Mouse (Mus musculus) testis, adult 2 months (tissue): ENCODE data around the gene Ino80. TPM values are rescaled to one million over a fixed set of nuclear protein-coding genes. Genes with fewer than 3 reads are reported as not detected.

ENCODE experiments used
- H3K27ac ChIP-seq: fragments of 200-500 bp; 2 replicates; pipeline ENCODE4 v1.5.1; 2012; ENCODE audit warnings: low read depth, low read length; ENCODE audit not compliant: control insufficient read depth, insufficient read depth
- H3K27me3 ChIP-seq: fragments of 200-500 bp; 2 replicates; pipeline ENCODE4 v1.6.1; 2012; ENCODE audit warnings: mild to moderate bottlenecking, low read length, moderate library complexity; ENCODE audit not compliant: control insufficient read depth, insufficient read depth
- H3K36me3 ChIP-seq: fragments of 200-500 bp; 2 replicates; pipeline ENCODE4 v1.6.1; 2012; ENCODE audit warnings: mild to moderate bottlenecking, low read length; ENCODE audit not compliant: control insufficient read depth, insufficient read depth
- H3K4me1 ChIP-seq: fragments of 200-500 bp; 2 replicates; pipeline ENCODE4 v1.6.1; 2012; ENCODE audit warnings: low read length; ENCODE audit not compliant: control insufficient read depth, insufficient read depth
- H3K4me3 ChIP-seq: fragments of 200-500 bp; 2 replicates; pipeline ENCODE4 v1.5.1; 2012; ENCODE audit warnings: low read depth, mild to moderate bottlenecking, low read length, moderate library complexity, mixed read lengths; ENCODE audit not compliant: control insufficient read depth
- CTCF ChIP-seq: fragments of 200-500 bp; IDR thresholded peaks from 2 replicates; pipeline ENCODE4 v1.5.1; 2012; ENCODE audit warnings: low read depth, mild to moderate bottlenecking, inconsistent platforms, low read length, moderate library complexity; ENCODE audit not compliant: control insufficient read depth, insufficient read depth, insufficient replicate concordance
- POLR2A ChIP-seq: fragments of 200-500 bp; IDR thresholded peaks from 2 replicates; pipeline ENCODE4 v1.6.1; 2012; ENCODE audit warnings: low read depth, mild to moderate bottlenecking, inconsistent platforms, low read length, moderate library complexity; ENCODE audit not compliant: control insufficient read depth
- polyA plus RNA-seq: library from polyadenylated mRNA; depleted of rRNA; stranded (reverse); fragments of >200 nt; gene quantifications from 2 replicates; pipeline ENCODE4 v1.2.3, GENCODE M21; 2012

Ino80 gene
- polyA plus RNA-seq, 1 experiment: 6.7 TPM

- TF ChIP-seq CTCF: no peak
- TF ChIP-seq POLR2A: no peak
- no peaks in the 10 kb centered on the region for H3K36me3 ChIP-seq
- no peak overlapping the region for H3K27ac ChIP-seq
These were observed 123.8 kb downstream of the Ino80 start for GRCm38 (mm10) chr2:119353707-119354106.

GRCm38 (mm10) chr2:119350555-119351486 is 126.7 kb downstream of the Ino80 start, which contains the start of gene Chac1:
Chac1 (plus strand) TSS chr2:119351229.
- Histone ChIP-seq H3K4me3 (peak within 1 kb of the TSS; percentile 69), H3K27ac (no peak within 1 kb of the TSS)

More at GRCm38 (mm10) chr2:119353707-119354106, 123.8 kb downstream of the Ino80 start:
- Histone ChIP-seq H3K4me1 (peaks cover 22% of the 10 kb centered on the region), H3K4me3 (peak overlapping the region; percentile 55), H3K27me3 (no peaks in the 10 kb centered on the region; the same call in 1 of the 2 replicates)

GRCm38 (mm10) chr2:119344537-119345138 is 132.8 kb downstream of the Ino80 start:
- no peak for TF ChIP-seq POLR2A
- TF ChIP-seq CTCF: no peak
- no peaks in the 10 kb centered on the region for H3K36me3 ChIP-seq
- H3K27me3 ChIP-seq: no peaks in the 10 kb centered on the region
- H3K27ac ChIP-seq: no peak overlapping the region
- H3K4me1 ChIP-seq: no peaks in the 10 kb centered on the region
- H3K4me3 ChIP-seq: no peak overlapping the region

More at GRCm38 (mm10) chr2:119350555-119351486, 126.7 kb downstream of the Ino80 start, which contains the start of gene Chac1:
- H3K27me3 ChIP-seq: no peaks in the 10 kb centered on the region; the same call in 1 of the 2 replicates
- H3K4me1 ChIP-seq: peaks cover 22% of the 10 kb centered on the region
- TF ChIP-seq POLR2A: no peak
- TF ChIP-seq CTCF: no peak
- no peaks in the 10 kb centered on the region for H3K36me3 ChIP-seq

- TF ChIP-seq POLR2A (0 out of 2 replicates have a peak, but pooled peaks have one; percentile 31), CTCF (peak; percentile 91)
These were observed 139.8 kb downstream of the Ino80 start for GRCm38 (mm10) chr2:119337425-119338265.

DNA sequence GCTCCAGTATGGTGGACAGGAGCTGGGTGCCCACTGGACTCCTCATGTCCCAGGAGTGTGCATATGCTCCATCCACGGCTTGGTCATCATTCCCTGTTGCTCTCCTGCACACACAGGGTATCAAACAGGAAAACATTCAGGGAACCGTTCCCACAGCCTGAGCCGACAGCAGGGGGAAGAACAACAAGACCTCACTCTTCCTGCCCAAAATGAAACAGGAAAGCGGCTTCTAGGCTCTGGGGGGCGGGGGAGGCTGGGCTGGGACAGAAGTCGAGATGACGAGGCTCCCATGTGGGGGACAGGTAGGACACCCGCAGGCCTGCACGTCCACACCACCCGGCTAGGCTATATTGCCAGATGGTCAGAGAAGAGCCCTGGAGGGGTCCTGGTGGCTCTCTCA is 141.0 kb downstream of the Ino80 start:
- Histone ChIP-seq H3K4me1 (peaks cover 7% of the 10 kb centered on the region; the same call in 1 of the 2 replicates), H3K36me3 (no peaks in the 10 kb centered on the region), H3K27me3 (no peaks in the 10 kb centered on the region), H3K27ac (no peak overlapping the region), H3K4me3 (no peak overlapping the region)
- no peak for TF ChIP-seq POLR2A
- TF ChIP-seq CTCF: no peak

More at GRCm38 (mm10) chr2:119337425-119338265, 139.8 kb downstream of the Ino80 start:
- Histone ChIP-seq H3K27me3 (no peaks in the 10 kb centered on the region), H3K27ac (no peak overlapping the region), H3K4me1 (peaks cover 5% of the 10 kb centered on the region; the same call in 1 of the 2 replicates), H3K4me3 (peak overlapping the region; percentile 81), H3K36me3 (no peaks in the 10 kb centered on the region)

GRCm38 (mm10) chr2:119336002-119336401 is 141.5 kb downstream of the Ino80 start:
- TF ChIP-seq POLR2A (no peak), CTCF (no peak)
- Histone ChIP-seq H3K4me1 (peaks cover 7% of the 10 kb centered on the region; the same call in 1 of the 2 replicates), H3K36me3 (no peaks in the 10 kb centered on the region), H3K27me3 (no peaks in the 10 kb centered on the region), H3K4me3 (no peak overlapping the region), H3K27ac (no peak overlapping the region)
